Mouse (Mus musculus): ENCODE measurements around the gene Hoga1. TPM values are rescaled to one million over a fixed set of nuclear protein-coding genes. Genes with fewer than 3 reads are reported as not detected.
A peak's percentile ranks its signal among the peaks of the same experiment; 100 is the strongest.

The Hoga1 gene
- total and polyA plus RNA-seq, 3 experiments = not detected

DNA sequence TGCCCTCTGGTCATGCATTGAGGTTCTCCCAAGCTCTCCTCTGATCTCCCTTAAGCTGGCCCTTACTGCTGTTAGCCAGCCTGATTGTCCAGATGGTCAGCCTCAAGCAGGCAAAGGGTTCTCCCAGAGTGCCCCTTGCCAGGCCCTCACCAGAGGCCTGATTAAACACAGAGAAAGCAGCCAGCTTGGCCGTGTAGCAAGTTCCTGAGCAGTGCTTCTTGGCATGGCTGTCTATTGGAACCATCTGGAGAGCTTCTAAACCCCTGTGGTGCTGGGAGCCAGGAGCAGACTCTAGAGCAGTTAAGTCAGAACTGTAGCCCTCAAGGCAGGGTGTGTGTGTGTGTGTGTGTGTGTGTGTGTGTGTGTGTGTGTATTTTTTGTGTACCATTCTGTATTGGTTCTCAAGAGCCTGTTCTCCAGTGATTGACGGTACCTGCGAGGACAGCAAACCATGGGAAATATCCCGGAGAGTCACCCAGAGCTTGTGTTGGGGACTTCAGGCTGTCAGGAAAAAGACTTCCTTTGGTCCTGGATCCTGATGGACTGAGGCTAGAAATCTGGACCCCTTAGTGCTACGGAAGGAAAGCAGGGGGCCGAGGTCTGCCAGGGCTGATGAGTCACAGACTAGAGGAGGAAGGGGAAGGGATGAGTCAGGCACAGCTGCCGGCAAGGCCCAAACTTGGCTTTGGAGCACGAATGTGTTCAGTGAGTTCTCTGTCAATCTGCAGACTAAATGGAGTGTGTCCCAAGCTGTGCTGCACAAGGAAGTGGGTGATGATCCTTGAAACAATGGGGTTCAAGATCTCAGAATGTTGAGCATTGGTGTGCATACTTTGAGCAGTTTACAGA is 27.8 kb upstream of the Hoga1 start (continued):
- no peak for TF ChIP-seq E2F4 (IDR thresholded peaks at IDR 0.05; ENCODE audit: insufficient replicate concordance, low read depth, low read length)
- TF ChIP-seq EP300 (IDR thresholded peaks at IDR 0.05; ENCODE audit: low read length) = peak; percentile 37; the same call in 1 of the 2 replicates
- TF ChIP-seq MEF2A (IDR thresholded peaks at IDR 0.05; ENCODE audit: borderline replicate concordance, low read depth, low read length) = no peak
- TF ChIP-seq MAZ (IDR thresholded peaks at IDR 0.05; ENCODE audit: low read depth, low read length) = no peak

DNA sequence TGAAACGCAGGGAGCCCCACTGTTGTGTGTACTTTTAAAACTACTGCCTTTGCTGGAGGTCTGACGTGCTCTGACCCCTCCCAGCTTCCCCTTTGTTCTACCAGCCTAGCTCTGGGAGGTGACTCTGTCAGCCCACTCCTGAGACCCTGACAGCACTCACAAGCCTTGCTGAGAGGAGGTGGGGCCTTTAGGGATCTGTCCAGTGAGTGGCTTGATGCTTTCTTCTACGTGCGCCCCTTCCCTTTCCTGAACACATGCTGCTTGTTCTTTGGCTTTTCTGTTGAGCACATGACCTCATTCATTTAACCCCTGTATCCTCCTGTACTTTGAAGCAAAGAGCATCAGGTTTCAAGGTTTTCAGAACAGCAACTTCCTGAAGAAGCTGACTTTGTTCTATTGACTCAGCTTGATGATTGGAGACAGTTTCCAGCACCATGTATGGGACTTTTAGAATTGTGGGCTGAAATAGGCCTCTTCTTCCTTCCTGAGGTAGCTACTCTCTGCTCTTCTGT is 26.3 kb upstream of the Hoga1 start:
- no peak overlapping the region for H3K9ac ChIP-seq (ENCODE audit: insufficient read depth, low read depth)
- no peaks in the 10 kb centered on the region for H3K9me3 ChIP-seq (replicated peaks; ENCODE audit: low read length)
- H3K36me3 ChIP-seq (replicated peaks in 1 of 2; ENCODE audit: control insufficient read depth in 1 of 2, insufficient read depth in 1 of 2, low read length in 1 of 2) = peaks cover 0 to 7% of the 10 kb centered on the region in 2 experiments
- H3K4me1 ChIP-seq (ENCODE audit: control insufficient read depth in 1 of 2, insufficient read depth in 2 of 2) = peaks cover 31 to 62% of the 10 kb centered on the region in 2 experiments
- no peaks in the 10 kb centered on the region for H3K79me2 ChIP-seq (replicated peaks; ENCODE audit: control insufficient read depth, extremely low read depth, insufficient read depth, poor library complexity, severe bottlenecking)
- no peak overlapping the region for H3K27ac ChIP-seq (ENCODE audit: insufficient read depth, low read depth)
- in situ Hi-C loops (cut with MboI; ENCODE audit: low pct_ligation_motif_present, low pct_unique_long_range_greater_than_20kb, low sequenced_read_pairs) = no loop called here
- H3K4me3 ChIP-seq (replicated peaks in 1 of 3; ENCODE audit: low read depth in 2 of 3, low read length in 2 of 3, poor library complexity in 1 of 3) = peak overlapping the region in 1 of 3 experiments; percentile 45
- dilution Hi-C loops (cut with MboI; ENCODE audit: extremely low pct_ligation_motif_present, extremely low pct_unique_long_range_greater_than_20kb, low sequenced_read_pairs) = no loop called here
- DNase-seq (ENCODE audit: extremely low read depth) = peak; percentile 27
- TF ChIP-seq ELF1 (IDR thresholded peaks at IDR 0.05; ENCODE audit: low read depth, low read length) (no peak), MEF2A (IDR thresholded peaks at IDR 0.05; ENCODE audit: borderline replicate concordance, low read depth, low read length) (no peak), HCFC1 (IDR thresholded peaks at IDR 0.05; ENCODE audit: low read depth, low read length) (no peak), CHD2 (IDR thresholded peaks at IDR 0.05; ENCODE audit: low read length) (no peak), UBTF (IDR thresholded peaks at IDR 0.05; ENCODE audit: low read depth, low read length) (no peak), EP300 (IDR thresholded peaks at IDR 0.05; ENCODE audit: low read length) (no peak), MAFK (IDR thresholded peaks at IDR 0.05; ENCODE audit: insufficient replicate concordance, low read length) (no peak), SIN3A (IDR thresholded peaks at IDR 0.05; ENCODE audit: low read length) (no peak), IRF4 (IDR thresholded peaks at IDR 0.05; ENCODE audit: low read depth, low read length) (no peak), TCF12 (IDR thresholded peaks at IDR 0.05; ENCODE audit: low read depth, low read length) (no peak), SMC3 (IDR thresholded peaks at IDR 0.05; ENCODE audit: low read depth, low read length) (no peak), PAX5 (IDR thresholded peaks at IDR 0.05; ENCODE audit: low read length) (no peak), POLR2AphosphoS2 (IDR thresholded peaks at IDR 0.05; ENCODE audit: low read depth, low read length) (no peak)
- no peak overlapping the region for H3K4me2 ChIP-seq (ENCODE audit: insufficient read depth, low read depth, poor library complexity, severe bottlenecking)
- H3K27me3 ChIP-seq (replicated peaks) = no peaks in the 10 kb centered on the region
